Mouse (Mus musculus): Measurements from ENCODE around the gene Grap2. TPM values are rescaled to one million over a fixed set of nuclear protein-coding genes. Genes with fewer than 3 reads are reported as not detected.

Gene Grap2
- total and polyA plus RNA-seq, 2 experiments from 2014 or later, result not detected

GRCm38 (mm10) chr15:80559534-80559933, 12.9 kb upstream of the Grap2 start:
- ATAC-seq (no peak), DNase-seq (no peak)
- Histone ChIP-seq H3K27me3 (ENCODE audit: insufficient read depth, low read length) (no peaks in the 10 kb centered on the region), H3K4me3 (ENCODE audit: low read depth, low read length) (no peak overlapping the region), H3K4me1 (ENCODE audit: insufficient read depth) (peaks cover 3% of the 10 kb centered on the region; the same call in 1 of the 2 replicates), H3K27ac (ENCODE audit: low read depth, low read length) (0 out of 2 replicates have a peak overlapping the region, but pooled peaks have one; percentile 10), H3K36me3 (ENCODE audit: insufficient read depth) (no peaks in the 10 kb centered on the region), H3K9ac (no peak overlapping the region), H3K4me2 (ENCODE audit: low read depth) (no peak overlapping the region), H3K9me3 (ENCODE audit: low read length) (no peaks in the 10 kb centered on the region)
- WGBS, result 68% methylated on average over 12 of the region's 12 CpGs
- TF ChIP-seq CTCF (IDR thresholded peaks at IDR 0.05; ENCODE audit: low read depth), result no peak

- DNase-seq, result no peak
- H3K4me1 ChIP-seq (ENCODE audit: insufficient read depth), result peaks cover 3% of the 10 kb centered on the region; the same call in 1 of the 2 replicates
- WGBS, result 74% methylated on average over 14 of the region's 14 CpGs
- H3K4me3 ChIP-seq (ENCODE audit: low read depth, low read length), result no peak overlapping the region
- H3K9ac ChIP-seq, result no peak overlapping the region
- no peak overlapping the region for H3K27ac ChIP-seq (ENCODE audit: low read depth, low read length)
- TF ChIP-seq CTCF (IDR thresholded peaks at IDR 0.05; ENCODE audit: low read depth), result no peak
- H3K27me3 ChIP-seq (ENCODE audit: insufficient read depth, low read length), result no peaks in the 10 kb centered on the region
- H3K4me2 ChIP-seq (ENCODE audit: low read depth), result no peak overlapping the region
- H3K36me3 ChIP-seq (ENCODE audit: insufficient read depth), result no peaks in the 10 kb centered on the region
- ATAC-seq, result no peak
- no peaks in the 10 kb centered on the region for H3K9me3 ChIP-seq (ENCODE audit: low read length)
Measured at GRCm38 (mm10) chr15:80559978-80560377, 12.4 kb upstream of the Grap2 start.

GRCm38 (mm10) chr15:80560646-80561580, 11.5 kb upstream of the Grap2 start:
- Histone ChIP-seq H3K4me1 (ENCODE audit: insufficient read depth) (peaks cover 3% of the 10 kb centered on the region; the same call in 1 of the 2 replicates), H3K4me3 (ENCODE audit: low read depth, low read length) (no peak overlapping the region), H3K4me2 (ENCODE audit: low read depth) (no peak overlapping the region), H3K27me3 (ENCODE audit: insufficient read depth, low read length) (no peaks in the 10 kb centered on the region), H3K9me3 (ENCODE audit: low read length) (no peaks in the 10 kb centered on the region), H3K27ac (ENCODE audit: low read depth, low read length) (no peak overlapping the region), H3K36me3 (ENCODE audit: insufficient read depth) (no peaks in the 10 kb centered on the region), H3K9ac (no peak overlapping the region)
- TF ChIP-seq CTCF (IDR thresholded peaks at IDR 0.05; ENCODE audit: low read depth), result no peak
- no peak for DNase-seq
- WGBS, result 57% methylated on average over 15 of the region's 15 CpGs
- ATAC-seq, result no peak

GRCm38 (mm10) chr15:80562446-80562845, 9.9 kb upstream of the Grap2 start:
- ATAC-seq, result no peak
- Histone ChIP-seq H3K9me3 (ENCODE audit: low read length) (no peaks in the 10 kb centered on the region), H3K9ac (no peak overlapping the region), H3K27ac (ENCODE audit: low read depth, low read length) (no peak overlapping the region), H3K4me2 (ENCODE audit: low read depth) (no peak overlapping the region), H3K27me3 (ENCODE audit: insufficient read depth, low read length) (no peaks in the 10 kb centered on the region), H3K4me1 (ENCODE audit: insufficient read depth) (peaks cover 3% of the 10 kb centered on the region; the same call in 1 of the 2 replicates), H3K36me3 (ENCODE audit: insufficient read depth) (no peaks in the 10 kb centered on the region), H3K4me3 (ENCODE audit: low read depth, low read length) (no peak overlapping the region)
- 78% methylated on average over 3 of the region's 3 CpGs for WGBS
- no peak for TF ChIP-seq CTCF (IDR thresholded peaks at IDR 0.05; ENCODE audit: low read depth)
- DNase-seq, result no peak

- no peak overlapping the region for H3K9ac ChIP-seq
- no peak for DNase-seq
- H3K4me3 ChIP-seq (ENCODE audit: low read depth, low read length), result no peak overlapping the region
- H3K4me2 ChIP-seq (ENCODE audit: low read depth), result no peak overlapping the region
- no peaks in the 10 kb centered on the region for H3K36me3 ChIP-seq (ENCODE audit: insufficient read depth)
- WGBS, result 92% methylated on average over 6 of the region's 6 CpGs
- ATAC-seq, result no peak
- H3K4me1 ChIP-seq (ENCODE audit: insufficient read depth), result peaks cover 3% of the 10 kb centered on the region; the same call in 1 of the 2 replicates
- H3K27me3 ChIP-seq (ENCODE audit: insufficient read depth, low read length), result no peaks in the 10 kb centered on the region
- peak; percentile 42; the same call in 1 of the 2 replicates for TF ChIP-seq CTCF (IDR thresholded peaks at IDR 0.05; ENCODE audit: low read depth)
- no peaks in the 10 kb centered on the region for H3K9me3 ChIP-seq (ENCODE audit: low read length)
- no peak overlapping the region for H3K27ac ChIP-seq (ENCODE audit: low read depth, low read length)
Measured at GRCm38 (mm10) chr15:80563634-80564208, 8.7 kb upstream of the Grap2 start.

GRCm38 (mm10) chr15:80565106-80565665, 7.2 kb upstream of the Grap2 start, which contains the start of gene Enthd1:
Gene Enthd1, minus strand, starts transcription at chr15:80565156.
- H3K4me1 ChIP-seq (ENCODE audit: insufficient read depth), result no peaks in the 10 kb centered on the region
- H3K27me3 ChIP-seq (ENCODE audit: insufficient read depth, low read length), result no peaks in the 10 kb centered on the region
- ATAC-seq (no peak), DNase-seq (no peak)
- H3K36me3 ChIP-seq (ENCODE audit: insufficient read depth), result no peaks in the 10 kb centered on the region
- H3K4me3 ChIP-seq (ENCODE audit: low read depth, low read length), result no peak within 1 kb of the TSS
- WGBS, result 78% methylated on average over 19 of the region's 19 CpGs
- H3K9ac ChIP-seq, result no peak within 1 kb of the TSS
- no peak for TF ChIP-seq CTCF (IDR thresholded peaks at IDR 0.05; ENCODE audit: low read depth)
- no peaks in the 10 kb centered on the region for H3K9me3 ChIP-seq (ENCODE audit: low read length)
- no peak within 1 kb of the TSS for H3K27ac ChIP-seq (ENCODE audit: low read depth, low read length)
- H3K4me2 ChIP-seq (ENCODE audit: low read depth), result no peak within 1 kb of the TSS
